Mouse (Mus musculus) hindbrain, postnatal 0 days (tissue): ENCODE results near the gene Neurl2. TPM values are rescaled to one million over a fixed set of nuclear protein-coding genes. Genes with fewer than 3 reads are reported as not detected.
A peak's percentile ranks its signal among the peaks of the same experiment; 100 is the strongest.
"Not testable (repeated sequence)": the region's sequence is repeated elsewhere in the genome, so short reads cannot be mapped to it uniquely, and the experiment has no call there.

Source experiments
- ATAC-seq: fragments of 200-750 bp; cut with Nextera tagmentation; 2 replicates; pipeline ENCODE4 v1.8.0; 2017; ENCODE audit warnings: mild to moderate bottlenecking, moderate TSS enrichment, moderate library complexity
- DNase-seq: peaks from one replicate; pipeline ENCODE4 v3.0.0-alpha.2; 2015; ENCODE audit warnings: low spot score
- H3K27ac ChIP-seq: fragments of 300-500 bp; sonication (generic); 2 replicates; pipeline ENCODE4 v1.5.1; 2014; ENCODE audit warnings: mild to moderate bottlenecking
- H3K27me3 ChIP-seq: fragments of 300-500 bp; sonication (generic); 2 replicates; pipeline ENCODE4 v1.6.1; 2014; ENCODE audit warnings: low read length, mixed read lengths; ENCODE audit not compliant: insufficient read depth
- H3K36me3 ChIP-seq: fragments of 300-500 bp; sonication (generic); 2 replicates; pipeline ENCODE4 v1.6.1; 2014; ENCODE audit warnings: low read length, mixed read lengths; ENCODE audit not compliant: insufficient read depth
- H3K4me1 ChIP-seq: fragments of 300-500 bp; sonication (generic); 2 replicates; pipeline ENCODE4 v1.6.1; 2014; ENCODE audit warnings: antibody characterized with exemption, low read length, mixed read lengths; ENCODE audit not compliant: insufficient read depth
- H3K4me2 ChIP-seq: fragments of 300-500 bp; sonication (generic); 2 replicates; pipeline ENCODE4 v1.6.1; 2014; ENCODE audit warnings: low read depth, mild to moderate bottlenecking, low read length, moderate library complexity, mixed read lengths
- H3K4me3 ChIP-seq: fragments of 300-500 bp; sonication (generic); 2 replicates; pipeline ENCODE4 v1.5.1; 2014; ENCODE audit warnings: low read length
- H3K9ac ChIP-seq: fragments of 300-500 bp; sonication (generic); replicated peaks from 2 replicates; pipeline ENCODE4 v1.6.1; 2014; ENCODE audit warnings: mild to moderate bottlenecking, low read length, moderate library complexity, mixed read lengths
- H3K9me3 ChIP-seq: fragments of 300-500 bp; sonication (generic); 2 replicates; pipeline ENCODE4 v1.6.1; 2016; ENCODE audit warnings: low read length, mixed read lengths
- CTCF ChIP-seq: IDR thresholded peaks from 2 replicates; pipeline ENCODE4 v1.5.1; 2016; ENCODE audit warnings: antibody characterized with exemption, control low read depth, low read depth
- WGBS: fragments of 180-500 bp; shearing (Covaris S2); extraction: QIAGEN DNeasy Blood & Tissue Kit; methylation state at CpG from one replicate; pipeline ENCODE4 v1.1.7; 2014; 5-methylcytosine and 5-hydroxymethylcytosine counted together
- polyA plus RNA-seq: library from polyadenylated mRNA; unstranded; fragments of >200 nt; fragmentation: Nextera tagmentation; extraction: Ambion mirVana; gene quantifications from 2 replicates; pipeline ENCODE4 v1.2.1, GENCODE M21; 2015
- total RNA-seq: library from RNA; depleted of rRNA; stranded (reverse); fragments of >200 nt; gene quantifications from 2 replicates; pipeline ENCODE4 v1.2.3, GENCODE M21; 2014

The Neurl2 gene
- total and polyA plus RNA-seq, 2 experiments from 2014 or later, result 7.6 to 12.1 TPM

GRCm38 (mm10) chr2:164864593-164864992 is 31.3 kb upstream of the Neurl2 start:
- WGBS, result 84% methylated on average over 4 of the region's 4 CpGs
- no peak overlapping the region for H3K4me3 ChIP-seq
- H3K4me2 ChIP-seq, result no peak overlapping the region
- DNase-seq (no peak), ATAC-seq (no peak)
- H3K27me3 ChIP-seq, result no peaks in the 10 kb centered on the region
- no peak overlapping the region for H3K9ac ChIP-seq
- H3K36me3 ChIP-seq, result no peaks in the 10 kb centered on the region
- no peak overlapping the region for H3K27ac ChIP-seq
- no peak for TF ChIP-seq CTCF
- peaks cover 7% of the 10 kb centered on the region; the same call in 1 of the 2 replicates for H3K4me1 ChIP-seq
- H3K9me3 ChIP-seq, result no peaks in the 10 kb centered on the region

GRCm38 (mm10) chr2:164863411-164863810 is 30.2 kb upstream of the Neurl2 start:
- H3K27ac ChIP-seq, H3K27me3 ChIP-seq, H3K9me3 ChIP-seq, ATAC-seq, H3K4me1 ChIP-seq, DNase-seq, H3K4me2 ChIP-seq, H3K9ac ChIP-seq, H3K36me3 ChIP-seq, H3K4me3 ChIP-seq: not testable (repeated sequence)
- WGBS, result 92% methylated on average over 7 of the region's 9 CpGs

GRCm38 (mm10) chr2:164862179-164862861 is 29.1 kb upstream of the Neurl2 start:
- H3K4me2 ChIP-seq, result no peak overlapping the region
- 0 out of 2 replicates have a peak, but pooled peaks cover 3% of the 10 kb centered on the region for H3K27me3 ChIP-seq
- H3K4me3 ChIP-seq, result no peak overlapping the region
- H3K27ac ChIP-seq, result peak overlapping the region; percentile 67; the same call in 1 of the 2 replicates
- H3K9ac ChIP-seq, result no peak overlapping the region
- WGBS, result 24% methylated on average over 9 of the region's 9 CpGs
- no peak for TF ChIP-seq CTCF
- DNase-seq, result peak; percentile 85
- ATAC-seq, result peak; percentile 90
- H3K9me3 ChIP-seq, result no peaks in the 10 kb centered on the region
- peaks cover 14% of the 10 kb centered on the region; the same call in 1 of the 2 replicates for H3K4me1 ChIP-seq
- H3K36me3 ChIP-seq, result no peaks in the 10 kb centered on the region

- ATAC-seq, result no peak
- WGBS, result 66% methylated on average over 4 of the region's 4 CpGs
- no peak for DNase-seq
- TF ChIP-seq CTCF, result no peak
- Histone ChIP-seq H3K27ac (peak overlapping the region; percentile 67; the same call in 1 of the 2 replicates), H3K4me3 (no peak overlapping the region), H3K4me2 (no peak overlapping the region), H3K27me3 (0 out of 2 replicates have a peak, but pooled peaks cover 7% of the 10 kb centered on the region), H3K9me3 (no peaks in the 10 kb centered on the region), H3K36me3 (no peaks in the 10 kb centered on the region), H3K9ac (no peak overlapping the region), H3K4me1 (peaks cover 22% of the 10 kb centered on the region; the same call in 1 of the 2 replicates)
Measured at GRCm38 (mm10) chr2:164861094-164861493, 27.8 kb upstream of the Neurl2 start.

GRCm38 (mm10) chr2:164859640-164860432 is 26.6 kb upstream of the Neurl2 start:
- H3K9me3 ChIP-seq, result no peaks in the 10 kb centered on the region
- H3K27ac ChIP-seq, result no peak overlapping the region
- H3K36me3 ChIP-seq, result no peaks in the 10 kb centered on the region
- H3K4me3 ChIP-seq, result no peak overlapping the region
- H3K4me2 ChIP-seq, result no peak overlapping the region
- TF ChIP-seq CTCF, result no peak
- H3K4me1 ChIP-seq, result peaks cover 22% of the 10 kb centered on the region; the same call in 1 of the 2 replicates
- no peak for DNase-seq
- WGBS, result 69% methylated on average over 9 of the region's 9 CpGs
- no peak for ATAC-seq
- no peak overlapping the region for H3K9ac ChIP-seq
- H3K27me3 ChIP-seq, result 0 out of 2 replicates have a peak, but pooled peaks cover 11% of the 10 kb centered on the region

- 71% methylated on average over 2 of the region's 2 CpGs for whole genome bisulfite sequencing
- no peak overlapping the region for H3K4me3 ChIP-seq
- TF ChIP-seq CTCF, result no peak
- no peak overlapping the region for H3K9ac ChIP-seq
- ATAC-seq (no peak), DNase-seq (no peak)
- no peak overlapping the region for H3K4me2 ChIP-seq
- H3K36me3 ChIP-seq, result no peaks in the 10 kb centered on the region
- H3K4me1 ChIP-seq, result peaks cover 22% of the 10 kb centered on the region; the same call in 1 of the 2 replicates
- no peak overlapping the region for H3K27ac ChIP-seq
- H3K9me3 ChIP-seq, result no peaks in the 10 kb centered on the region
- H3K27me3 ChIP-seq, result 0 out of 2 replicates have a peak, but pooled peaks cover 13% of the 10 kb centered on the region
Measured at GRCm38 (mm10) chr2:164859155-164859554, 25.9 kb upstream of the Neurl2 start.
